ENCODE assay signal across 8 mouse cellular contexts in genomic region chr13:23551931-23552914, GRCm38 (mm10). TPM values are rescaled to one million over a fixed set of nuclear protein-coding genes. Genes with fewer than 3 reads are reported as not detected.
A peak's percentile ranks its signal among the peaks of the same experiment; 100 is the strongest.
DNase-seq lines count a peak whose midpoint lies in the region; ATAC-seq and TF ChIP-seq lines count a peak whose summit lies in the region.

No protein-coding gene starts in this region.

- H3K36me3 ChIP-seq in heart, adult 2 months (ENCODE audit: control insufficient read depth, insufficient read depth, low read length): no peaks in the 10 kb centered on the region; the same call in 1 of the 2 replicates
- H3K36me3 ChIP-seq in forebrain, embryonic 14.5 days (ENCODE audit: control insufficient read depth, insufficient read depth, low read length): no peaks in the 10 kb centered on the region
- H3K36me3 ChIP-seq in liver, embryonic 14.5 days (replicated peaks; ENCODE audit: control insufficient read depth, insufficient read depth, low read depth): no peaks in the 10 kb centered on the region

- TF ChIP-seq POLR2A in heart, adult 2 months (IDR thresholded peaks at IDR 0.05; ENCODE audit: insufficient read depth, low read depth, low read length): no peak

- 43% methylated on average over 8 of the region's 8 CpGs for WGBS in heart, adult 2 months
- WGBS in forebrain, embryonic 14.5 days: 51% methylated on average over 8 of the region's 8 CpGs
- 35% methylated on average over 8 of the region's 8 CpGs for WGBS in liver, embryonic 14.5 days (ENCODE audit: insufficient replicate concordance)

- H3K4me3 ChIP-seq in heart, adult 2 months: peak overlapping the region; percentile 49
- H3K4me3 ChIP-seq in forebrain, embryonic 14.5 days (ENCODE audit: low read depth, low read length): peak overlapping the region; percentile 37
- H3K4me3 ChIP-seq in liver, embryonic 14.5 days (ENCODE audit: insufficient read depth in 1 of 2, low read depth in 2 of 2, low read length in 2 of 2): peak overlapping the region; percentile 58 to 61; a peak in 3 of 4 replicates

- TF ChIP-seq EP300 in heart, adult 2 months (IDR thresholded peaks at IDR 0.05; ENCODE audit: insufficient read depth, low read depth, low read length): no peak
- no peak for TF ChIP-seq EP300 in liver, embryonic 14.5 days (IDR thresholded peaks at IDR 0.05; ENCODE audit: low read depth)

- H3K4me2 ChIP-seq in forebrain, embryonic 14.5 days (ENCODE audit: low read length): peak overlapping the region; percentile 54
- peak overlapping the region; percentile 66 for H3K4me2 ChIP-seq in liver, embryonic 14.5 days (ENCODE audit: low read depth)

- TF ChIP-seq CTCF in heart, adult 2 months (IDR thresholded peaks at IDR 0.05): no peak
- no peak for TF ChIP-seq CTCF in liver, embryonic 14.5 days (IDR thresholded peaks at IDR 0.05; ENCODE audit: low read depth)

- no peaks in the 10 kb centered on the region for H3K27me3 ChIP-seq in heart, adult 2 months (ENCODE audit: control insufficient read depth, insufficient read depth, low read length)
- no peaks in the 10 kb centered on the region for H3K27me3 ChIP-seq in forebrain, embryonic 14.5 days (replicated peaks; ENCODE audit: control insufficient read depth, insufficient read depth, low read length)
- no peaks in the 10 kb centered on the region for H3K27me3 ChIP-seq in liver, embryonic 14.5 days (ENCODE audit: control insufficient read depth, insufficient read depth, low read length)

- H3K79me2 ChIP-seq in heart, adult 2 months (replicated peaks; ENCODE audit: control insufficient read depth, insufficient read depth, low read length): no peaks in the 10 kb centered on the region

- DNase-seq in heart, adult 2 months: no peak
- no peak for DNase-seq in heart, postnatal 36 days
- DNase-seq in A20 (ENCODE audit: low read depth, low spot score): peak; percentile 54
- DNase-seq in forebrain, embryonic 14.5 days (ENCODE audit: low spot score): no peak
- no peak for DNase-seq in liver, embryonic 14.5 days (ENCODE audit: low read depth in 3 of 3, low spot score in 3 of 3)
- no peak for DNase-seq in thymus, postnatal 10 days (ENCODE audit: low spot score in 2 of 2)
- no peak for DNase-seq in layer of hippocampus, adult 18-20 months (ENCODE audit: low spot score in 2 of 2)
- no peak for DNase-seq in urinary bladder, adult 2 months (ENCODE audit: low spot score)

- peaks cover 2% of the 10 kb centered on the region for H3K4me1 ChIP-seq in heart, adult 2 months (ENCODE audit: control insufficient read depth, insufficient read depth, low read length)
- H3K4me1 ChIP-seq in forebrain, embryonic 14.5 days (ENCODE audit: control insufficient read depth, insufficient read depth, low read length): peaks cover 12% of the 10 kb centered on the region; the same call in 1 of the 2 replicates
- peaks cover 20 to 31% of the 10 kb centered on the region in 2 experiments for H3K4me1 ChIP-seq in liver, embryonic 14.5 days (replicated peaks; ENCODE audit: control insufficient read depth in 2 of 2, insufficient read depth in 2 of 2, low read length in 1 of 2)

- intact Hi-C loops in heart, adult 2 months (cut with DNase I): no loop called here
- intact Hi-C loops in heart, postnatal 36 days (cut with DNase I): loop anchor here (2.0 kb wide), 1 partner anchor 17 kb away; no protein-coding TSS in a partner anchor

- no peaks in the 10 kb centered on the region for H3K9me3 ChIP-seq in forebrain, embryonic 14.5 days (replicated peaks; ENCODE audit: control insufficient read depth, low read length)
- no peaks in the 10 kb centered on the region for H3K9me3 ChIP-seq in liver, embryonic 14.5 days (ENCODE audit: control insufficient read depth, low read length)

- H3K27ac ChIP-seq in heart, adult 2 months: peak overlapping the region; percentile 64
- peak overlapping the region; percentile 83 for H3K27ac ChIP-seq in forebrain, embryonic 14.5 days (ENCODE audit: low read depth, low read length)
- peak overlapping the region; percentile 98 for H3K27ac ChIP-seq in liver, embryonic 14.5 days

- no peak for ATAC-seq in forebrain, embryonic 14.5 days
- ATAC-seq in liver, embryonic 14.5 days (ENCODE audit: insufficient read depth): no peak

- H3K9ac ChIP-seq in heart, adult 2 months (ENCODE audit: low read depth, low read length): no peak overlapping the region
- peak overlapping the region; percentile 60; the same call in 1 of the 2 replicates for H3K9ac ChIP-seq in forebrain, embryonic 14.5 days (ENCODE audit: low read length)
- H3K9ac ChIP-seq in liver, embryonic 14.5 days (replicated peaks): peak overlapping the region; percentile 89

RNA-seq across cellular contexts. Expression of gene Hist1h4f, which starts 0.8 kb away (rescaled TPM):
- 10 to 100 TPM; 14.7 to 19.6 TPM for total RNA-seq in heart, adult 2 months (2021)
- polyA plus RNA-seq in heart, adult 2 months (2012; rRNA removed): 0.88 TPM in 1 of 2 replicates, not detected in the other
- total RNA-seq in heart, postnatal 36 days (2021): 10 to 100 TPM; 37.7 to 40.9 TPM
- not detected in 2 replicates for polyA plus RNA-seq in forebrain, embryonic 14.5 days (2014; fragmentation: Nextera tagmentation; extraction: Ambion mirVana)
- polyA plus RNA-seq in liver, embryonic 14.5 days (2012; rRNA removed): 4.9 and 17.8 TPM in 2 replicates
- 0.75 and 1.6 TPM in 2 replicates for polyA plus RNA-seq in liver, embryonic 14.5 days (2014; fragmentation: Nextera tagmentation; extraction: Ambion mirVana)
- total RNA-seq in layer of hippocampus, adult 18-20 months (2021): 100 to 1,000 TPM; 135 to 161 TPM
- 0.26 and 0.78 TPM in 2 replicates for polyA plus RNA-seq in urinary bladder, adult 2 months (2012; rRNA removed)

RNA-seq across cellular contexts. Expression of gene Hist1h1d, which starts 0.8 kb away (rescaled TPM):
- under 1 TPM; 0.86 to 0.91 TPM for total RNA-seq in heart, adult 2 months (2021)
- polyA plus RNA-seq in heart, adult 2 months (2012; rRNA removed): 0.04 and 0.09 TPM in 2 replicates
- total RNA-seq in heart, postnatal 36 days (2021): 1 to 10 TPM; 2.2 to 2.3 TPM
- polyA plus RNA-seq in forebrain, embryonic 14.5 days (2014; fragmentation: Nextera tagmentation; extraction: Ambion mirVana): 0.36 and 0.52 TPM in 2 replicates
- polyA plus RNA-seq in liver, embryonic 14.5 days (2012; rRNA removed): 0.54 and 0.70 TPM in 2 replicates
- polyA plus RNA-seq in liver, embryonic 14.5 days (2014; fragmentation: Nextera tagmentation; extraction: Ambion mirVana): 1.2 and 1.6 TPM in 2 replicates
- total RNA-seq in layer of hippocampus, adult 18-20 months (2021): 1 to 10 TPM; 3.1 to 4.0 TPM
- polyA plus RNA-seq in urinary bladder, adult 2 months (2012; rRNA removed): 0.62 and 0.90 TPM in 2 replicates

RNA-seq across cellular contexts. Expression of gene Hist1h3f, which starts 8.4 kb away (rescaled TPM):
- 1 to 10 TPM; 5.1 to 5.5 TPM for total RNA-seq in heart, adult 2 months (2021)
- 0.94 and 1.1 TPM in 2 replicates for polyA plus RNA-seq in heart, adult 2 months (2012; rRNA removed)
- 10 to 100 TPM in 1 of 2 experiments, 1 to 10 TPM in 1; 7.4 to 10.0 TPM for total RNA-seq in heart, postnatal 36 days (2021)
- polyA plus RNA-seq in forebrain, embryonic 14.5 days (2014; fragmentation: Nextera tagmentation; extraction: Ambion mirVana): 0.62 and 0.89 TPM in 2 replicates
- polyA plus RNA-seq in liver, embryonic 14.5 days (2012; rRNA removed): 5.1 and 13.6 TPM in 2 replicates
- polyA plus RNA-seq in liver, embryonic 14.5 days (2014; fragmentation: Nextera tagmentation; extraction: Ambion mirVana): 1.00 and 1.1 TPM in 2 replicates
- total RNA-seq in layer of hippocampus, adult 18-20 months (2021): 10 to 100 TPM; 15.1 to 16.5 TPM
- 0.44 and 0.78 TPM in 2 replicates for polyA plus RNA-seq in urinary bladder, adult 2 months (2012; rRNA removed)

RNA-seq across cellular contexts. Expression of gene Hist1h2bh, which starts 9.0 kb away (rescaled TPM):
- total RNA-seq in heart, adult 2 months (2021): 1 to 10 TPM; 1.1 to 1.2 TPM
- 0.29 and 0.61 TPM in 2 replicates for polyA plus RNA-seq in heart, adult 2 months (2012; rRNA removed)
- 1 to 10 TPM in 1 of 2 experiments, under 1 TPM in 1; 0.94 to 1.9 TPM for total RNA-seq in heart, postnatal 36 days (2021)
- 0.30 and 0.32 TPM in 2 replicates for polyA plus RNA-seq in forebrain, embryonic 14.5 days (2014; fragmentation: Nextera tagmentation; extraction: Ambion mirVana)
- 6.7 and 8.7 TPM in 2 replicates for polyA plus RNA-seq in liver, embryonic 14.5 days (2012; rRNA removed)
- polyA plus RNA-seq in liver, embryonic 14.5 days (2014; fragmentation: Nextera tagmentation; extraction: Ambion mirVana): 1.2 and 1.4 TPM in 2 replicates
- under 1 TPM; 0.43 to 0.54 TPM for total RNA-seq in layer of hippocampus, adult 18-20 months (2021)
- 0.60 and 0.69 TPM in 2 replicates for polyA plus RNA-seq in urinary bladder, adult 2 months (2012; rRNA removed)

RNA-seq across cellular contexts. Expression of gene Hist1h3e, which starts 9.9 kb away (rescaled TPM):
- total RNA-seq in heart, adult 2 months (2021): 10 to 100 TPM; 14.0 to 14.6 TPM
- polyA plus RNA-seq in heart, adult 2 months (2012; rRNA removed): 1.8 and 2.0 TPM in 2 replicates
- 10 to 100 TPM; 21.4 to 23.8 TPM for total RNA-seq in heart, postnatal 36 days (2021)
- polyA plus RNA-seq in forebrain, embryonic 14.5 days (2014; fragmentation: Nextera tagmentation; extraction: Ambion mirVana): 3.4 and 5.7 TPM in 2 replicates
- polyA plus RNA-seq in liver, embryonic 14.5 days (2012; rRNA removed): 25.4 and 53.3 TPM in 2 replicates
- 3.9 and 5.1 TPM in 2 replicates for polyA plus RNA-seq in liver, embryonic 14.5 days (2014; fragmentation: Nextera tagmentation; extraction: Ambion mirVana)
- 10 to 100 TPM; 39.8 to 44.6 TPM for total RNA-seq in layer of hippocampus, adult 18-20 months (2021)
- 0.83 and 1.6 TPM in 2 replicates for polyA plus RNA-seq in urinary bladder, adult 2 months (2012; rRNA removed)
